Mouse (Mus musculus) urinary bladder, postnatal 25 days (tissue): ENCODE measurements at regions not wholly inside any gene's neighbourhood (a gene's known extent, or its start where the extent isn't known, plus 50 kb on each side); places are given as distances from the start of the nearest gene placed in this dataset.

Source experiments
- DNase-seq: peaks from one replicate; pipeline ENCODE4 v3.0.0; 2022; ENCODE audit warnings: low spot score

DNA sequence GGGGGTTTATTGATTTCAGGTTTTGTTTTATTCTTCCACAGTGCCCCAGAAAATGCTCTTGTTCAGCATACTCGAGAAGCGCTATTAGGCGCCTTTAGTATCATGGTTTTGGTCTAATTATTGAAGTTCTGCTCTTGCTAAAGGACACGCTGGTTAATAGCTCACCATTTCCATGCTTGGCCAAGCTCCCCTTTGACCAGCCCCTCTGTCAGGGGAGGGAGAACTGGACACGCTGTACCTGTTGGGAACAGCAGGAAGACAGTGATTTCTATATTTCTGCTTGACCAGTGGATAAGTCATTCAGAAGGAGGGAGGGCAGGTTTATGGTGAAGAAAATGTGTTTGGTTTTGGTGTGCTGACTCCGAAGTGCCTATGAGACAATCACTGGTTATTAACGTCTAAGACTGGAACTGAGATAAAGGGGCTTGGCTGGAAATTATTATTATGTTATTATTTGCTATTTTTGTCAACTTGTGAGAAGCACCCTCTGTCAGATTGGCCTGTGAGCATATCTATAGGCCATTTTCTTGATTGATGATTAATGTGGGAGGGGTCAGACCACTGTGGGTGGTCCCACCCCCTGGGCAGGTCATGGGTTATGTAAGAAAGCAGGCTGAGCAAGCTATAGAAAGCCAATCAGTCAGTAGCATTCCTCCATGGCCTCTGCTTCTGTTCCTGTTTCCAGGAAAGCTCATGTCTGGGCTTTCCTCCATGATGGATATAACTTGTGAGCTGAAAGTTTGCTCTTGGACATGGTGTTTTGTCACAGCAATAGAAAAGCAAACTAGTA, 51.2 kb upstream of the Tanc2 start:
- no peak for DNase-seq

DNA sequence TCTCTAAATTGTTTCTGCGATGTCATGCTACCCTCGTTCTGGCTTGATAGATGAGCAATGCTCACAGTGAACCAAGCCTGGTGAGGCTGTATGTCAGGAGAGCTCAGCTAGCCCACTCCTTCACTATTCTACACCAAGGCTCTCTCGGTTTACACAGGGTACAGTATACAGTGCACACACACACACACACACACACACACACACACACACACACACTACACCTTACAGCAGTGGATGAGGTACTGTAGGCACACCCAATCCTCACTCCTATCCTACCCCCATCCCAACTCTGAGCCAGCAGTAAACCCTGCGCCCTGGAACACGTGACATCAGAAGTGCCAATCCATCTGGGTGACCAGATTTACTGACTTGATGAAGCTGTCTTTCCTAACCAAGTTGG, 57.2 kb upstream of the Tanc2 start:
- no peak for DNase-seq

DNA sequence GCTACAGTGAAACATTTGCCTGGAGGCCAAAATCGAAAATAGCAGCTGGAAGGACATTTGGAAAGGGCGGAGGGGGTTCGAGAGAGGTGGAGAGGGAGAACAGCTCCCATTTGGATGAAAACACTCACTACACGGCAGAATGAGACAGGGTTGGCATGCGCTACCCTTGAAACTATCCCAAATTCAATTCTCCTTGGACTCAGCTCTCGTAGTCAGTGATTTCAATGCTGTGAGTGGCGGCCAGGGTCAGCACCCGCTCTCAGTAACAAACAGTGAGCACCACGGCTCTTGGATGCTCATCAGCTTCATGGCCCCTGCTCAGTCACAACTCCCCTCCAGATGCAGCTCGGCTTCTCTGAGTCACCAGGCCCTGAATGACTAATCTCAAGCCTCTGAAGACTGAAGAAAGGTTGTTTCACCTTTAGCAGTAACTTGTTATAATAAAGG, 59.1 kb upstream of the Tanc2 start:
- no peak for DNase-seq

DNA sequence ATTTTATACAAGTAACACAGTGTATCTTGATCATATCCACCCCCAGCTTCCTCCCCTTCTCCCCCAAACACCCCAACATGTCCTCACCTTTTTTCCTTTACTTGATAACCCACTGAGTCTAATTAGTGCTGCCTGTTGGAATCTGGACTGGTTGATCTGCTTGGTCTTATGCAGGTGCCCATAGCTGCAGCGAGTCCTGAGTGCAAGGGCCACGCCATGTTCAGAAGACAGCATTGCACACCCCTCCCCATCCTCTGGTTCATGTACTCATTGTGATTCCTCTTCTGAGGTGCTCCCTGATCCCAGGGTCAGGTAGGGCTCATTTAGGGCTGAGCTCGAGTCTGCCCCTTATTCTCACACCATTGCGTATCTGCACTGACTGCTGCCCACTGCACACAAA, 63.7 kb upstream of the Tanc2 start:
- DNase-seq: no peak

DNA sequence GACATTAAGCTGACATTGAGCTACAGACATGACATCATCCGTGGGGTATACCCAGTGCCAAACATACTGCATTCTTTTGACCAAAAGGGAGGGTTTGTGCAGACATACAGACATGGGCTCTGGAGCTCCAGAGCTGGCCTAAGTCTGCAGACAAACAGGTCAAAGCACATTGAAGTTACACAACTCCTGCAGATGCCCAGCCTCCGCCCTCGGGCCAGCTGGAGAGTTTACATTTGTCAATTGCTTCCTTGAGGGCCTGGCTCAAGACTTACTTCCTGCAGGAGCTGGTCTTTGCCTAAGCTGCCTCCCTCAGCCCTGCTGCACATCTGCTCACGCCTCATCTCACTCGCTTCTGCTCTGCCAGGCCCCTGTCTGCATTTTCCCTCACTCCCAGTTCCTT, 64.2 kb upstream of the Tanc2 start:
- DNase-seq: peak; percentile 39

DNA sequence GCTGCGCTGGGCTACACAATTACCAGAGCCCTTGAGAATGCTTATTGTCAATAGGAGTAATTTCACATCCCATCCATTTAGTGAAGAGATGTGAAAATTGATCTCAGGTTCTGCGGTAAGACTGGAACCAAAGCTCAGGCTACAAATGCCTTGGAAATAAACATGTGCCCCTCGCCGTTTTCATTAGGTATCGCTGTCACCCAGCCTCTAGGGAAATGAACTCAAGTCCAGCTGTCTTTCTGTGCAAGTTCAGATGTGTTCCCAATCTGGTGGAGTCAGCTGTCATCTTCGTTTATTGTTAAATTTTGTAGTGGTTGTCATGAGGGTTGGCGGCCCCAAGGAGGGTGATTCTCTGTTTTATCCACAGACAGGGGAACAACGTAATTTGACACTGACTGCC, 65.4 kb upstream of the Tanc2 start:
- DNase-seq: no peak

DNA sequence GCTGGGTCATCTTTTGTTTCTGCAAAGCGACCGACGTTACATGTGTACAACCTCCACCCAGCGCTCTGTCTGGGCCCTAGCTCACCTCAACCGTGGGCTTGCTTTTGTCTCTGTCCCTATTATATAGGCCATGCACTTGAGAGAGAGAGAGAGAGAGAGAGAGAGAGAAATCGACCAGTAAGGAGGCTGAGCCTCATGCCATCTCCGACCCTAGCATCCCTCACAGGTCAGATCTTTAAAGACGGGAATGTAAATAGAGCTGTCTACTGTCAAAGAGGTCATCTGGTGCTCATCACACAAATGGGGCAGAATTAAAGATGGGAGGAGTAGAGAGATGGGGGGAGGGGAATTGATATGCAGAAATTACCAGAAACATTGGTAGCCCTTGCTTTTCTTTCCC, 66.0 kb upstream of the Tanc2 start:
- no peak for DNase-seq

DNA sequence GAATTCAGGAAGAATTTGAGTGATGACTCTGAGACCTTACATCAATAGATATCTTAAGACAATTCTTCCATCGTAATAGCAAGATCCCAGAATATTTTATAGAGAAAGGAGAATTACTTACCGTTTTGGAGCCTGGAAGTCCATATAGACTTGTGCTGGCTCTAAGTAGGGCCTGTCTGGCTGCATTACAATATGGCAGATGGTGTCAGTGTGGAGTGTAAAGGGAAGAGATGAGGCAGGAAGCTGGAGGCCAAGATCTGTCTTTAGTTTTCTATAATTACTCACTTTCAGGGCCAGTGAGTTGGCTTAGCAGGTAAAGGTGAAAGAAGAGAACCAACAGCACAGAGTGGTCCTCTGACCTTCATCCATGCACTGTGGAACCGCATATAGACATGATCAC, 63.9 kb upstream of the March10 start:
- DNase-seq: no peak

DNA sequence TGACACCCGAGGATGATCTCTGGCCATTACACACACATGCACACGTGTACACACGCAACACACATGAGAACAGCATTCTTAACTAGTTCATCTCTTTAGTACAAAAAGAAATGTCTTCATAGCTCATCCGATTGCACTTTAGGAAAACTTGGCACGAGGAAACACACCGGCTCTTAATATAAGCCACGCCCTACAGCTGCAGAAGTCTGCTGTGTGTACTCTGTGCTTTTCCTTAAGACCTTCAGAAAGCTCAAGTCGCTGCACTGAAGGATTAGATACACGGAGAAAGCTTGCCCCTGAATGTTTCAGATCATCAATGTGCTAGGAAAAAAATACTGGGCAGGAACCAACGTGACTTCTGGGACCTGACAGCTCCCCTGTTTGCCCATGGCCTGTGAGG, 56.7 kb upstream of the March10 start:
- no peak for DNase-seq

DNA sequence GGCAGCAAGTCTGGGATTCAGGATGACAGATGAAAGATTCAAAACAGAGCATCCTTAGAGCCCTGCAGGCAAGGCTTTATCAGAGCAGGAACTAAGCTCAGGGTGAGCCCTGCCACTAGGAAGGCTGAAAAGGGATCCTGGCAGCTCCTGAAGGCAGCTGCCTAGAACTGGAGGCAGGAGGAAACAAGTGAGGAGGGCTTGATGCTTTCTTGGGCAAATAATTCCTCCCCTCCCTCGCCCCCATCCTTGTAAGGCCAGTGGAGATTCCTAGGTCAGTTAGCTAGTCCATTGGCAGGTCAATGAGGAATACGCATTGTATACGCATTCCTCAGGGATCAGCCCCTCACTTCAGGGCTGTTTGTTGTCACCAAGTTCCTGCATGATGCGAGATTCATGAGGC, 54.1 kb upstream of the March10 start:
- no peak for DNase-seq

DNA sequence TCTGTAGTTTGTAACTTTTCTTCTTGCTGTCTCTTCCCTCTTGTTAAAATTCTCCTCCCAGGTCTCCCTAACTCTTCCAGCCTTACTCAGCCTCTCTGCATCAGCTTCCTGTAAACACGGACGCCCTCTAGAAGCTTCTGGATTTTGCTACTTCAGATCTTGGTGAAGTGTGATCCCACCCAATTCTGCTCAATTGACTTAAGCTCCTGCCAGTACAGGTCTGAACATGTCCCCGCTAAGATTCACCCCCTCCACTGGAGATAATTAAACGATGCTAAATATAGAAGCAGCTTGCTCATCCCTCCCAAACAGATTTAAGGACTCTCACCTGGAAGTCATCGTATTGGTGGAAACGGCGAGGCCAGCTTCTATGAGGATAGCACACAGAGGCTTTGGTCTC, 53.5 kb upstream of the March10 start:
- no peak for DNase-seq

DNA sequence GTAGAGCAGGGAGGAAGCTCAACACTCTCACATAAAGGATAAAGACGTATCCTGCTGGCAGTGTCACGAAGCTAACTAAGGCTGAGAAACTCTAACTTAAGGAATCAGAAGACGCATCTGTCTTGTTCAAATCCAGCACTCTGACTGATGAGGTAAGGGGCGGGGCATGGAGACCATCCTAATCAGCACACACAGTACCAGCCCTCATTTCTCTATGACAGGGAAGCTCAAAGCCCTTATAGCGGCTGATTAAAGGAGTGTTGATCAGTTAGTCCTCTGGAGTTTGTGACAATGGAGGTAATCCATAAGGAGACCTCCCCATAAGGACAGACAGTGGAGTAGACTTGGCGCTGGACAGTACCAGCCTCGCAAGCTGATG, 52.1 kb upstream of the March10 start:
- DNase-seq: no peak

DNA sequence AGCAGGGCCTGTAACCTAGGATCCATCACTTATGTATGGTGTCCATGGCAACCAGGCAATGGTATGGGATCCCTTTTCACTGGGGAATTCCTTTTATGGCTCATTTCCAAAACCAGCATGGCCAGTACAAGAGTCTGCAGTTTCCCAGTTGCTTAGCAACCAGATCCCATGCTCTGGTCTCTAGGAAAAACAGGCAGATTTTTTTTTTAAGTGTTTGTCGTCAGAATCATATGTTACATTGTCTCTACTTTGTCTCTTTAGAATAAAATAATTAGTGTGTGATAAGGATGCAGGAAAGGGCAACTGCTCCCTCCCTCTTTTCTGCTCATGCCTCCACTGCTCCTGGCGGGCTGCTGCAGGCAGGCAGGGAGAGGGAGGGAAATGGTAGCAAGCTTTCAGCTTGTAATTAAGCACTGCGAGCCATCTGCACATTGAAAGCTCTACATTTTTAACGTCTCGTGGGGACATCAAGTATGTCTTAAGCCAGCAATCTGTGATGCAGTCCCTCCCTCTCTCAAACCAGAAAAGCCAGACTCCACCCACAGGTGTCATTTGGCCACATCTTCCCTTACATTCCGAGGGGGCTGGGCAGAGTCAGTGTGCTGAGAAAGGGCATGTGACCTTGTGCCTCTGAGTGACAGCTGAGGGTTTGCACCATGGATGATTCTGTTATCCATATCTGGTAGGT, 51.6 kb upstream of the March10 start:
- no peak for DNase-seq

DNA sequence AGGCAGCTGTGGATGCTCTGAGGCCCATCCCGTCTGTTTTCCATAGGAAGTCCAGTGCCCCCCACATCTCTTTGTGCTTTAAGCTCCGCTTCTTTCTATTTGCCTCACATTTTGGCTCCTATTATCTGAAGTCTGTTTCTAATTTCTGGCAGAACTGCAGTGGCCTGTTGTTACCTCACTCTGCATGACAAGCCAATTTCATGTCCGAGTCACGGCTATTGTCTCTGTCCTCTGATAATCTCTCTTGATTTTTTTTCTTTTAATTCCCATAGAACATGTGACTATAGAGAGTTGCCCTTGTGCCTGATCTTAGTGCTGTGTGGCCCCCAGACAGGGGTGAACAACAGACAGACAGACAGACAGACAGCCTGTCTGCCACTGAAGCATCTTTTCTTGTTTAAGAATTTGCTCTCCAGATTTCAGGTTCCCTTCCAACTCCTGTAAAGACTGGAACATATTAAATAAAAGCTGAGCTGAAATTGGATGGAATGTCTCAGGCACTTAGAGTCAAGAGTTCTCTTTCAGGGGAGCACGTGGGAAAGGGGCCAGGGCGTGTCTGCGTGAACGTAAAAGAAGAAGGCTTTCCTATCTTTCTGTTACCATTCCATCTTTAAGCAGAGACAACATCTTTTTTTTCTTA, 50.9 kb upstream of the March10 start:
- DNase-seq: no peak
